Mouse (Mus musculus) intestine, embryonic 16.5 days (tissue): ENCODE measurements at regions not wholly inside any gene's neighbourhood (a gene's known extent, or its start where the extent isn't known, plus 50 kb on each side); places are given as distances from the start of the nearest gene placed in this dataset.
A peak's percentile ranks its signal among the peaks of the same experiment; 100 is the strongest.

Experiments
- ATAC-seq: fragments of 200-750 bp; cut with Nextera tagmentation; 2 replicates; pipeline ENCODE4 v1.8.0; 2017; ENCODE audit warnings: moderate TSS enrichment, moderate library complexity
- H3K27ac ChIP-seq: fragments of 300-500 bp; sonication (generic); 2 replicates; pipeline ENCODE4 v1.5.1; 2014; ENCODE audit warnings: mild to moderate bottlenecking, low read length
- H3K27me3 ChIP-seq: fragments of 300-500 bp; sonication (generic); replicated peaks from 2 replicates; pipeline ENCODE4 v1.6.1; 2014; ENCODE audit warnings: low read length, control low read depth, mixed read lengths; ENCODE audit not compliant: control insufficient read depth, insufficient read depth
- H3K36me3 ChIP-seq: fragments of 300-500 bp; sonication (generic); 2 replicates; pipeline ENCODE4 v1.6.1; 2014; ENCODE audit warnings: low read length, control low read depth; ENCODE audit not compliant: control insufficient read depth, insufficient read depth
- H3K4me1 ChIP-seq: fragments of 300-500 bp; sonication (generic); 2 replicates; pipeline ENCODE4 v1.6.1; 2014; ENCODE audit warnings: low read length, control low read depth, mixed read lengths; ENCODE audit not compliant: control insufficient read depth, insufficient read depth
- H3K4me2 ChIP-seq: fragments of 300-500 bp; sonication (generic); 2 replicates; pipeline ENCODE4 v1.6.1; 2014; ENCODE audit warnings: low read depth, low read length, control low read depth
- H3K4me3 ChIP-seq: fragments of 300-500 bp; sonication (generic); 2 replicates; pipeline ENCODE4 v1.5.1; 2014; ENCODE audit warnings: mild to moderate bottlenecking, low read length
- H3K9ac ChIP-seq: fragments of 300-500 bp; sonication (generic); 2 replicates; pipeline ENCODE4 v1.6.1; 2014; ENCODE audit warnings: low read depth, low read length
- H3K9me3 ChIP-seq: fragments of 300-500 bp; sonication (generic); 2 replicates; pipeline ENCODE4 v1.6.1; 2016; ENCODE audit warnings: low read length, control low read depth; ENCODE audit not compliant: control insufficient read depth
- WGBS: fragments of 180-500 bp; shearing (Covaris S2); extraction: QIAGEN DNeasy Blood & Tissue Kit; methylation state at CpG from one replicate; pipeline ENCODE4 v1.1.7; 2014; 5-methylcytosine and 5-hydroxymethylcytosine counted together

DNA sequence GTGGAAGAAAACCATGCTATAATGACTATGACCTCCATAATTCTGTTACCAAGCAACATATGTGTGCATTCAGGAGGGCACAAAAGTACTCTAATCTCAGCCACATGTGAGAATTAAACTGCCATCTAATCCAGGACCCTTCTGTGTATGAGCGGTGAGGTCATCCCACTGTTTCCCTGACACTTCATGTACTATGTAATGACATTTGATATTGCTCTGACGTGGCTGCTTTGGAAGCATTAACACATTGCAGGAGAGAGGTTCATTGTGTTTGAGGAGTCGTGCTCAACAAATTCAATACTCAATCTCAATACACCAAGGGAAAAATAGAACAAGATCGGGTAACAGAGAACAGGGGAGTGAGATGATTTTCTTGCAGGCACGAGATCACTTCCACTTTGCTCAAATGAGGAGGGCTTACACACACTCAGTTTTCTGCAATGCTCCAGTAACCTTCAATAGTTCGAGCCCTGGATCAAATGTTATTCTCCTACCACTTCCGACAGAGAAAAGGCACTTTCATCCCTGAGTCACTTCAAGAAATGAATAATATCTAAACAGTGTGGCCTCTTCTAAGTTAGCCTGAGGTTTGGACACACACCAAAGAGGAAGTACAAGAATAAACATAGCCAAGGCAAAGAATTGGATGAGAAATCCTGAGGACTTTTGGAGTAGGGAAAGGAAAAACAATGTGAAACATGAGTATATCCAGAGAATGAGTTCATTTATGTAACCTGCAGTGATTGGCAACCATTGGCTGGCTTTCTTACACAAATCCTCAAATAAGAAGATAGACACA, 510.7 kb upstream of the Slit2 start:
- Histone ChIP-seq H3K36me3 (no peaks in the 10 kb centered on the region), H3K9ac (no peak overlapping the region), H3K4me1 (no peaks in the 10 kb centered on the region), H3K9me3 (no peaks in the 10 kb centered on the region), H3K4me2 (no peak overlapping the region), H3K4me3 (no peak overlapping the region), H3K27me3 (no peaks in the 10 kb centered on the region), H3K27ac (no peak overlapping the region)
- ATAC-seq: 0 out of 2 replicates have a peak, but pooled peaks have one; percentile 40
- 57% methylated on average over 7 of the region's 7 CpGs for WGBS

DNA sequence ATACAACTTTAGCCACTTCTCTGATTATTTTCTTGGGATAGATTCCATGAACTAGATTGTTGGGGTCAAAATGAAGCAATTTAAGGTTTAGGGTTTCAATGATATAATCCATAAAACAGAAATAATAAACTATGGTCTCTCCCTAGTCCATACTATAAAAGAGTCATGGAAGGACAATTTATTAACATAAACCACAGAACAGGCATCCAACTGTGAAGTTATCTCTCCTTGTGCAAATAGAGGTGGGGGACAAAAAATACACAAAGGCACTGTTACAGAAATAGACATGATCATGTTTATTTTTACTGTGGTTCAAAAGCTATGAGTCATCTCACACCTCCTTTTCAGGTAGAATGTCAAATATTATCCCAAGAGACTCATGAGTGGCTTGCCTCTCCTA, 503.0 kb upstream of the Slit2 start:
- no peak for ATAC-seq
- H3K27me3 ChIP-seq: no peaks in the 10 kb centered on the region
- H3K27ac ChIP-seq: no peak overlapping the region
- H3K9ac ChIP-seq: no peak overlapping the region
- H3K4me3 ChIP-seq: no peak overlapping the region
- H3K36me3 ChIP-seq: no peaks in the 10 kb centered on the region
- no peaks in the 10 kb centered on the region for H3K4me1 ChIP-seq
- no peaks in the 10 kb centered on the region for H3K9me3 ChIP-seq
- H3K4me2 ChIP-seq: no peak overlapping the region

DNA sequence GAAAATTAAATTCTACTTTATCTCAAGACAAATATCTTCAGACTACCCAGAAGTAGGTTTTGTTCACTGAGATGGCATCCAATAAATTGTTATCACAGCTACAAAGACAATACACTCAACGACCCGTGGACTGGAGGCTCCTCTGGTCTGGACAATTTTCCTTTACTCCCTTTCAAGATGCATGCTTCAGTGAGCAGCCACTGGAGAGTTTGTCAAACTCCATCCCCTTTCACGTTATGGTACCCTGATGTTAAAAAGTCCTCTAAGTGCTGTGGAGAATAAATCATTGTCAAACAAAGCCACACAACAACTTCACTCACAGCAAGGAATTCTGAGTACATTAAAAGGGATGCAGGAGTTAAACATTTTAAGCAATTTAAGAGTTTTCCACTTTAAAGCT, 486.7 kb upstream of the Slit2 start:
- H3K4me2 ChIP-seq: no peak overlapping the region
- H3K36me3 ChIP-seq: no peaks in the 10 kb centered on the region
- WGBS: 36% methylated on average over 3 of the region's 3 CpGs
- H3K9ac ChIP-seq: no peak overlapping the region
- H3K4me3 ChIP-seq: no peak overlapping the region
- no peaks in the 10 kb centered on the region for H3K4me1 ChIP-seq
- no peak overlapping the region for H3K27ac ChIP-seq
- H3K9me3 ChIP-seq: no peaks in the 10 kb centered on the region
- H3K27me3 ChIP-seq: no peaks in the 10 kb centered on the region
- no peak for ATAC-seq

DNA sequence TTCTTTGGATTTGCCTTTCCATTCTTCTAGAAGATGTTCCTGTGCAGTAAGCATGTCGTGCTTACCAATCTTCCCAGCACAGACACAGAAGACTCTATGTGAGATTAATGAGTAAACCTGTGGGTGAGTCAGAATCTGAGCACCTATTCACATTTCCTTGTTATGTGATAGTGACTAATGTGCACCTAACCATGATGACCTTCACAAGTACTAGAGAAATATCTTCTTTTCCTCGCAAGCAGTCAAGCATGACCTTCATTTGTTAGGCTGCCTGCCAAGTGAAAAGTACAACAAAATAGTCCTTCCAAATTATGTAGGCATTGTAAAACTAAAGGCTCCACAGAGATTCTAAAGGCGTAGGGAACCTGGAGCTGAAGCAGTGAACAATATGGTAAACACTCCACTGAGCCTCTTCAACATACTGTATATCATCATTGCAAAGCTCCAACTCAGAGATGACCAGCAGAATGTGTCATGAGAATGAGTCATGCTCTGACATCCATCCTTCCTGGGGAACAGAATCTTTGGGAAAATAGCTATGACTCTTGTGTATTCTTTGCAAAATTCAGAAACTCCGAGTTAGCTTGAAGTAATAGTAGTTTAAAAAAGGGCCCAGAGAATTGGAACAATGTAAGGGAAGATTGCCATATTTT, 480.0 kb upstream of the Slit2 start:
- H3K36me3 ChIP-seq: no peaks in the 10 kb centered on the region
- H3K27ac ChIP-seq: no peak overlapping the region
- H3K27me3 ChIP-seq: no peaks in the 10 kb centered on the region
- H3K4me2 ChIP-seq: no peak overlapping the region
- no peak overlapping the region for H3K4me3 ChIP-seq
- ATAC-seq: peak; percentile 56; the same call in 1 of the 2 replicates
- no peaks in the 10 kb centered on the region for H3K9me3 ChIP-seq
- H3K4me1 ChIP-seq: no peaks in the 10 kb centered on the region
- WGBS: 76% methylated on average over 4 of the region's 4 CpGs
- H3K9ac ChIP-seq: no peak overlapping the region

DNA sequence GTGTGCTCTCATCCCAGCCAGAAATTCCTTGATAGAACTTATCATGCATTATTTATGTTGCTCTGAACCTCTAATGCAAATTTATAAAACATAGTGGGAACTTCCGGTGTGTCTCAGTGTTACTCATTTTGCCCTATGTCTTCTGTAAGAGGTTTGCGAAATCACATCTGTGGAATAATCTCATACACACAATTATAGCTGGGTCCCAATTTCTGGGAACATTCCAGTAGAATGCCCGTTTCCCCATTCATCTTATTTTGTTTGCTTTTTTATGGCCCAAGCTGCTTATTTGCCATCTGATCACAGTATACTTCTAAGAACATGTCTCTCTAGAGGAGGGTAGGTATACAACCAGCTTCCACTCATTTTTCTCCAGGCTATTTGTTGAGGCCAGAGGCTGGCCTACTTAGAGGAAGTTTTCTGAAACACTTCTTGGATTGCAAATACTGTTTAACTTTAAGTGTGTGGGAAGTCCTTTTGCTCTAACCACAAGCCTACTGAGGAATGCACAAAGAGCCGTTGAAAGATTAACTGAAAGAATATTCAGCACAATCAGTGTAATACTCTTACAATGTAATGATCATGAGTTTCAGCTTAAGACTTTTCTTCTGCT, 474.1 kb upstream of the Slit2 start:
- no peak overlapping the region for H3K4me2 ChIP-seq
- no peak overlapping the region for H3K4me3 ChIP-seq
- no peak overlapping the region for H3K9ac ChIP-seq
- no peak for ATAC-seq
- no peaks in the 10 kb centered on the region for H3K27me3 ChIP-seq
- WGBS: 72% methylated on average over 4 of the region's 4 CpGs
- no peaks in the 10 kb centered on the region for H3K9me3 ChIP-seq
- H3K4me1 ChIP-seq: no peaks in the 10 kb centered on the region
- H3K27ac ChIP-seq: no peak overlapping the region
- no peaks in the 10 kb centered on the region for H3K36me3 ChIP-seq

DNA sequence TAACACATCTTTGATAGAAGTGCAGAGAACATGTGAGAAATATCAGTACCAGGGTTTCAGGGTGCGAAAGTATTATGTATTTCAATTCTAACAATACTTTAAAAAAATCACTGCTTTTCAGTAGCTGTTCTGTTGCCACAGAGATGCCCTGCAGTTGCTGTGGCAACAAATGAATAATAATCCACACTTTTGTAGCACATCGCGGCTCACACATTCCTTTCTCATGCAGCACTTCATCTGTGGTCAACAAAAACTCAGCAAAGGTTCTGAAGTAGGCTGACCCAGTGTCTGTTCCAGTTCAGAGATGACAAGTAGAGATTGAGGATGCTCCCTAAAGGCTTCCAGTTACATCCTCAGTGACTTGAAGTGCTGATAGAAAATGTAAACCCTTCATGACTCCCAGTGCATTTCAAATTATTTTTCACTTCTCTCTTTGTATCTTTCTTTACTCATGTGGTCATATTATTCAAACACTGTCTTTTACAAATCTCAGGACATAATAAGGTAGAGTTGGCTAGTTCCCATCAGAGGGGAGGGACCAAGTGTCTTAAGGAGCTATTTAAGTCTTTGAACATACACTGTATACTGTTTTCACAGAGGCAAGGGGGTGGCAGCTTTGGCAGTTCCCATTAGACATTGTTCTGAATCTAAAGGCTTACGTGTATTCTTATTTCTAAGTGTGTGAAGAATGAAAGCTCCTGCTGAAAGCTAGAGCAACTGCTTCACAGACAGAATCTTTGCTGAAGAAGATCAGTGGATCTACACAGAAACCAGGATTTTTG, 460.6 kb upstream of the Slit2 start:
- H3K4me1 ChIP-seq: no peaks in the 10 kb centered on the region
- H3K9me3 ChIP-seq: no peaks in the 10 kb centered on the region
- H3K27ac ChIP-seq: no peak overlapping the region
- H3K27me3 ChIP-seq: no peaks in the 10 kb centered on the region
- 60% methylated on average over 4 of the region's 4 CpGs for WGBS
- H3K36me3 ChIP-seq: no peaks in the 10 kb centered on the region
- no peak overlapping the region for H3K4me2 ChIP-seq
- no peak for ATAC-seq
- no peak overlapping the region for H3K4me3 ChIP-seq
- no peak overlapping the region for H3K9ac ChIP-seq

DNA sequence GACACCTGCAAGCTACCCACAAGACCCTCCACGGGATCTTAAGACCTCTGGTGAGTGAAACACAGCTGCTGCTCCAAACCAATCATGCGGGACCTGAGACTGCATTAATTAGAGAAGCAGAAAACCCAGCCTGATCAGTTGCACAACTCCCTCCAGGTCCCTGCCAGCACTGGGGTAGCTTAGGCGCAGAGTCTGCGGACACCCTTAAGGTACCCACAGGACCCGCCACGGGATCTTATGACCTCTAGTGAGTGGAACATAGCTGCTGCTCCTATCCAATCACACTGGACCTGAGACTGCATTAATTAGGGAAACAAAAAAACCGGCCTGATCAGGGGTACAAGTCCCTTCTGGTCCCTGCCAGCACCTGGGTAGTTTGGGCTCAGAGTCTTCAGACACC, 454.3 kb upstream of the Slit2 start:
- H3K27me3 ChIP-seq: no peaks in the 10 kb centered on the region
- H3K9ac ChIP-seq: no peak overlapping the region
- 93% methylated on average over 7 of the region's 7 CpGs for WGBS
- H3K36me3 ChIP-seq: no peaks in the 10 kb centered on the region
- no peak overlapping the region for H3K27ac ChIP-seq
- no peak overlapping the region for H3K4me3 ChIP-seq
- no peaks in the 10 kb centered on the region for H3K4me1 ChIP-seq
- H3K4me2 ChIP-seq: no peak overlapping the region
- ATAC-seq: no peak
- H3K9me3 ChIP-seq: no peaks in the 10 kb centered on the region

DNA sequence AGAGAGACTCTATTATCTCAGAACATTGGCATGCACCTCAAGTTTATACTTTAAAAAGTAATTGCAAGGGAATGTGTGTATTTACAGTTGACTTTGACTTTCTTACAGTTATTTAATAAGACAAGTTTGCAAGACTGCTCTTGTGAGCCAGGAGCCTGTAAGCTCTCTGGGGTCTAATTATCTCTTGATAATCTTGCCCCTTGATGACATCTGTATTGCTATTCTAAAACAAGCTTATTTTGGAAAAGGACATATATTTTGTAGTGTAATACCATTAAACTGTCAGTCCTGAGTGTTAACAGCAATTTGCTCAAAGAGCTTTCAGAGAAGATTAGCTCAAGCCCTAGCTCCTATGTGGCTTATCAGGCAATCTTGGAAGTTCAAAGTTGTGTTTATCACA, 445.4 kb upstream of the Slit2 start:
- no peak for ATAC-seq

DNA sequence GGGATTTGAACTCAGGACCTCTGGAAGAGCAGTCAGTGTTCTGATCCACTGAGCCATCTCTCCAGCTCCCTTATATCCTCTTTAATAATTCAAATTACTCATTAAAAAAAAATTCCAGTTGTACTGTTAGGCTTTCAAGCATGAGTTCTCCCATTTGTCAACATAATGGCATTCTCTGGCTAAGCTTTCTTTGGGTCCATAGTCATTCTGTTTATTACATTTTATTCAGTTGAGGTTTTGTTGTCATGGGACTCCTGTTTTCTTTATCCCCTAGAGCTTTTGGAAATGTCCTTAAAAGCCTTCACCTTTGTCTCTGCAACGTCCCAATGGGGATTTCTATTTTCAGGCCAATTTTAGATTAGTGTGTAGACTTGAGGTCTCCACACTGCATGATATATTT, 440.7 kb upstream of the Slit2 start:
- no peaks in the 10 kb centered on the region for H3K36me3 ChIP-seq
- no peaks in the 10 kb centered on the region for H3K4me1 ChIP-seq
- H3K27me3 ChIP-seq: no peaks in the 10 kb centered on the region
- no peak overlapping the region for H3K4me2 ChIP-seq
- no peak for ATAC-seq
- H3K27ac ChIP-seq: no peak overlapping the region
- 83% methylated on average over 1 of the region's 1 CpGs for WGBS
- no peak overlapping the region for H3K9ac ChIP-seq
- no peak overlapping the region for H3K4me3 ChIP-seq
- no peaks in the 10 kb centered on the region for H3K9me3 ChIP-seq

More for the DNA sequence above, 445.4 kb upstream of the Slit2 start:
- Histone ChIP-seq H3K36me3 (no peaks in the 10 kb centered on the region), H3K4me3 (no peak overlapping the region), H3K4me1 (no peaks in the 10 kb centered on the region), H3K9me3 (no peaks in the 10 kb centered on the region), H3K27ac (no peak overlapping the region), H3K9ac (no peak overlapping the region), H3K4me2 (no peak overlapping the region), H3K27me3 (no peaks in the 10 kb centered on the region)
